Mouse (Mus musculus): ENCODE data around the gene Gpc3.

- TF ChIP-seq CTCF (IDR thresholded peaks at IDR 0.05; ENCODE audit: borderline replicate concordance, insufficient read depth, low read depth, low read length) = no peak
- TF ChIP-seq POLR2A (IDR thresholded peaks at IDR 0.05; ENCODE audit: borderline replicate concordance, insufficient read depth, low read length) = no peak
Observed at GRCm38 (mm10) chrX:52277599-52277998, 336.2 kb downstream of the Gpc3 start.

All from cerebellum, adult 2 months (tissue).